In genomic region chr7:142555366-142556088, GRCm38 (mm10) we compare ENCODE assay signal across 16 mouse cellular contexts. TPM values are rescaled to one million over a fixed set of nuclear protein-coding genes. Genes with fewer than 3 reads are reported as not detected.
DNase-seq lines count a peak whose midpoint lies in the region; ATAC-seq and TF ChIP-seq lines count a peak whose summit lies in the region.
"Had no signal": no experiment of that assay in that cellular context is flagged by ENCODE, and none has a peak within 500 bp of the region (broad histone marks: within the 10 kb centered on the region; RNA-seq: fewer than 3 reads in every experiment).

No protein-coding gene starts in this region.

- TF ChIP-seq CTCF in heart, adult 2 months (IDR thresholded peaks at IDR 0.05) = no peak

- no peaks in the 10 kb centered on the region for H3K79me2 ChIP-seq in heart, adult 2 months (replicated peaks; ENCODE audit: control insufficient read depth, insufficient read depth, low read length)

- H3K27ac ChIP-seq in heart, embryonic 10.5 days = peak overlapping the region; percentile 95
- H3K27ac ChIP-seq in heart, adult 2 months = no peak overlapping the region
- 0 out of 2 replicates have a peak overlapping the region, but pooled peaks have one; percentile 95 for H3K27ac ChIP-seq in lung, embryonic 15.5 days
- H3K27ac ChIP-seq in limb, embryonic 11.5 days (replicated peaks; ENCODE audit: low read depth, low read length) = peak overlapping the region; percentile 99
- H3K27ac ChIP-seq: hindbrain, embryonic 14.5 days; midbrain, embryonic 13.5 days had no signal

- no peak for TF ChIP-seq EP300 in heart, adult 2 months (IDR thresholded peaks at IDR 0.05; ENCODE audit: insufficient read depth, low read depth, low read length)

- H3K4me1 ChIP-seq in heart, embryonic 10.5 days = peaks cover 97% of the 10 kb centered on the region
- no peaks in the 10 kb centered on the region for H3K4me1 ChIP-seq in heart, adult 2 months (ENCODE audit: control insufficient read depth, insufficient read depth, low read length)
- H3K4me1 ChIP-seq in lung, embryonic 15.5 days = peaks cover 41% of the 10 kb centered on the region
- H3K4me1 ChIP-seq in limb, embryonic 11.5 days (ENCODE audit: control insufficient read depth, insufficient read depth, low read length) = peaks cover 71% of the 10 kb centered on the region

- H3K4me2 ChIP-seq in lung, embryonic 15.5 days = no peak overlapping the region
- no peak overlapping the region for H3K4me2 ChIP-seq in limb, embryonic 11.5 days (ENCODE audit: low read depth, severe bottlenecking)
- H3K4me2 ChIP-seq: heart, embryonic 13.5 days; hindbrain, embryonic 14.5 days; kidney, embryonic 15.5 days; midbrain, embryonic 13.5 days had no signal

- no peak overlapping the region for H3K9ac ChIP-seq in heart, adult 2 months (ENCODE audit: low read depth, low read length)
- no peak overlapping the region for H3K9ac ChIP-seq in lung, embryonic 15.5 days
- no peak overlapping the region for H3K9ac ChIP-seq in limb, embryonic 11.5 days (ENCODE audit: low read length)
- H3K9ac ChIP-seq: hindbrain, embryonic 14.5 days; midbrain, embryonic 13.5 days had no signal

- 84% methylated on average over 8 of the region's 8 CpGs for WGBS in heart, embryonic 10.5 days
- 76% methylated on average over 8 of the region's 8 CpGs for WGBS in heart, adult 2 months
- 80% methylated on average over 8 of the region's 8 CpGs for WGBS in lung, embryonic 15.5 days
- WGBS in limb, embryonic 11.5 days = 75% methylated on average over 8 of the region's 8 CpGs

- H3K27me3 ChIP-seq in heart, embryonic 10.5 days (ENCODE audit: insufficient read depth, poor library complexity, severe bottlenecking) = no peaks in the 10 kb centered on the region
- H3K27me3 ChIP-seq in heart, adult 2 months (ENCODE audit: control insufficient read depth, insufficient read depth, low read length) = no peaks in the 10 kb centered on the region
- no peaks in the 10 kb centered on the region for H3K27me3 ChIP-seq in lung, embryonic 15.5 days
- no peaks in the 10 kb centered on the region for H3K27me3 ChIP-seq in limb, embryonic 11.5 days (ENCODE audit: control insufficient read depth, insufficient read depth, low read length)
- H3K27me3 ChIP-seq: heart, embryonic 13.5 days; kidney, embryonic 15.5 days; midbrain, embryonic 13.5 days had no signal

- ATAC-seq in lung, embryonic 15.5 days (ENCODE audit: borderline replicate concordance, extremely low read depth, low FRiP score, low TSS enrichment) = no peak
- no peak for ATAC-seq in limb, embryonic 11.5 days (ENCODE audit: insufficient number of reproducible peaks, low FRiP score, low TSS enrichment, low read depth)
- no peak for ATAC-seq in megakaryocyte-erythroid progenitor cell, adult 5-6 weeks (replicated peaks; ENCODE audit: low FRiP score, low TSS enrichment, poor library complexity, severe bottlenecking)
- no peak for ATAC-seq in monocyte, adult 5-6 weeks (replicated peaks; ENCODE audit: insufficient number of reproducible peaks, low FRiP score, low TSS enrichment, poor library complexity, severe bottlenecking)
- ATAC-seq: midbrain, embryonic 13.5 days had no signal

- H3K4me3 ChIP-seq in heart, embryonic 10.5 days = no peak overlapping the region
- no peak overlapping the region for H3K4me3 ChIP-seq in heart, adult 2 months
- H3K4me3 ChIP-seq in lung, embryonic 15.5 days = no peak overlapping the region
- no peak overlapping the region for H3K4me3 ChIP-seq in limb, embryonic 11.5 days (ENCODE audit: low read depth, low read length)
- H3K4me3 ChIP-seq: heart, embryonic 13.5 days; kidney, embryonic 15.5 days; midbrain, embryonic 13.5 days had no signal

- no peaks in the 10 kb centered on the region for H3K9me3 ChIP-seq in heart, embryonic 10.5 days
- no peaks in the 10 kb centered on the region for H3K9me3 ChIP-seq in lung, embryonic 15.5 days
- no peaks in the 10 kb centered on the region for H3K9me3 ChIP-seq in limb, embryonic 11.5 days (ENCODE audit: control insufficient read depth, low read length)
- H3K9me3 ChIP-seq: heart, embryonic 13.5 days; kidney, embryonic 15.5 days; midbrain, embryonic 13.5 days had no signal

- no peak for TF ChIP-seq POLR2A in heart, adult 2 months (IDR thresholded peaks at IDR 0.05; ENCODE audit: insufficient read depth, low read depth, low read length)

- no peaks in the 10 kb centered on the region for H3K36me3 ChIP-seq in heart, embryonic 10.5 days
- H3K36me3 ChIP-seq in heart, adult 2 months (ENCODE audit: control insufficient read depth, insufficient read depth, low read length) = no peaks in the 10 kb centered on the region
- H3K36me3 ChIP-seq in lung, embryonic 15.5 days = no peaks in the 10 kb centered on the region
- H3K36me3 ChIP-seq in limb, embryonic 11.5 days (ENCODE audit: control insufficient read depth, insufficient read depth, low read length) = no peaks in the 10 kb centered on the region
- H3K36me3 ChIP-seq: heart, embryonic 13.5 days; kidney, embryonic 15.5 days; midbrain, embryonic 13.5 days had no signal

- intact Hi-C loops in heart, adult 2 months (cut with DNase I) = no loop called here

- no peak for DNase-seq in heart, embryonic 10.5 days (ENCODE audit: low spot score)
- DNase-seq in heart, adult 2 months = no peak
- DNase-seq in lung, adult 18-20 months = no peak
- no peak for DNase-seq in limb, embryonic 11.5 days (ENCODE audit: low spot score)
- DNase-seq in layer of hippocampus, adult 18-20 months (ENCODE audit: low spot score in 2 of 2) = no peak
- DNase-seq: cerebellum, adult 11-12 months; lung, postnatal 36 days; thymus, postnatal 25 days had no signal

RNA-seq across cellular contexts. Expression of gene Mrpl23, which starts 23.0 kb away (rescaled TPM):
- 17.1 and 25.1 TPM in 2 replicates for polyA plus RNA-seq in heart, embryonic 10.5 days (2016; fragmentation: Nextera tagmentation; extraction: Ambion mirVana)
- 1 to 10 TPM in 1 of 2 experiments, under 1 TPM in 1; 0.89 to 2.1 TPM for total RNA-seq in heart, adult 2 months (2021)
- polyA plus RNA-seq in heart, adult 2 months (2012; rRNA removed) = 12.8 and 18.0 TPM in 2 replicates
- 22.8 and 28.3 TPM in 2 replicates for polyA plus RNA-seq in lung, embryonic 15.5 days (2015; fragmentation: Nextera tagmentation; extraction: Ambion mirVana)
- 17.8 and 19.7 TPM in 2 replicates for polyA plus RNA-seq in limb, embryonic 11.5 days (2014; fragmentation: Nextera tagmentation; extraction: Ambion mirVana)
- total RNA-seq in megakaryocyte-erythroid progenitor cell, adult 5-6 weeks (2014; fragmentation: Nextera tagmentation) = 13.0 and 13.8 TPM in 2 replicates
- total RNA-seq in megakaryocyte-erythroid progenitor cell, adult 5-6 weeks (2017) = 46.6 and 82.1 TPM in 2 replicates
- 1 to 10 TPM; 6.8 to 8.4 TPM for total RNA-seq in layer of hippocampus, adult 18-20 months (2021)
- total RNA-seq in monocyte, adult 5-6 weeks (2017) = 9.7 to 34.1 TPM (median 22.6 TPM) in 3 replicates

RNA-seq across cellular contexts. Expression of gene Tnnt3, which starts 56.9 kb away (rescaled TPM):
- polyA plus RNA-seq in heart, embryonic 10.5 days (2016; fragmentation: Nextera tagmentation; extraction: Ambion mirVana) = 9.5 and 10.4 TPM in 2 replicates
- total RNA-seq in heart, adult 2 months (2021) = 1 to 10 TPM; 1.1 to 1.3 TPM
- 1.8 TPM in 1 of 2 replicates, not detected in the other for polyA plus RNA-seq in heart, adult 2 months (2012; rRNA removed)
- 2.5 and 5.1 TPM in 2 replicates for polyA plus RNA-seq in lung, embryonic 15.5 days (2015; fragmentation: Nextera tagmentation; extraction: Ambion mirVana)
- 8.0 and 10.8 TPM in 2 replicates for polyA plus RNA-seq in limb, embryonic 11.5 days (2014; fragmentation: Nextera tagmentation; extraction: Ambion mirVana)
- total RNA-seq in megakaryocyte-erythroid progenitor cell, adult 5-6 weeks (2014; fragmentation: Nextera tagmentation) = not detected in 2 replicates
- not detected in 2 replicates for total RNA-seq in megakaryocyte-erythroid progenitor cell, adult 5-6 weeks (2017)
- total RNA-seq in layer of hippocampus, adult 18-20 months (2021) = not detected
- total RNA-seq in monocyte, adult 5-6 weeks (2017) = 13.6 to 16.7 TPM (median 15.5 TPM) in 3 replicates
- total RNA-seq: left cerebral cortex, postnatal 10 days had no signal
